Mouse (Mus musculus) monocyte, adult 5-6 weeks (primary cell): ENCODE measurements around the gene Fam160a1. TPM values are rescaled to one million over a fixed set of nuclear protein-coding genes. Genes with fewer than 3 reads are reported as not detected.

Experiments used
- ATAC-seq: fragments of 153-309, 156-312 bp; replicated peaks from 2 replicates; pipeline ENCODE4 v1.8.0; 2017; ENCODE audit warnings: mild to moderate bottlenecking; ENCODE audit not compliant: low TSS enrichment, insufficient number of reproducible peaks, severe bottlenecking, poor library complexity, low FRiP score
- total RNA-seq: library from RNA; stranded (forward); fragments of 200-1000, 200-491, 200-594 nt; gene quantifications from 3 replicates; pipeline ENCODE4 v1.2.3, GENCODE M21; 2017

The Fam160a1 gene
- total RNA-seq = 0.38 to 0.43 TPM (median 0.39 TPM) in 3 replicates

- ATAC-seq = no peak
These were observed at the start of gene Fam160a1 for GRCm38 (mm10) chr3:85817191-85817590. Gene Fam160a1, minus strand, starts transcription at chr3:85817291.

- no peak for ATAC-seq
These were observed 46.9 kb upstream of the Fam160a1 start for GRCm38 (mm10) chr3:85863996-85864395.

DNA sequence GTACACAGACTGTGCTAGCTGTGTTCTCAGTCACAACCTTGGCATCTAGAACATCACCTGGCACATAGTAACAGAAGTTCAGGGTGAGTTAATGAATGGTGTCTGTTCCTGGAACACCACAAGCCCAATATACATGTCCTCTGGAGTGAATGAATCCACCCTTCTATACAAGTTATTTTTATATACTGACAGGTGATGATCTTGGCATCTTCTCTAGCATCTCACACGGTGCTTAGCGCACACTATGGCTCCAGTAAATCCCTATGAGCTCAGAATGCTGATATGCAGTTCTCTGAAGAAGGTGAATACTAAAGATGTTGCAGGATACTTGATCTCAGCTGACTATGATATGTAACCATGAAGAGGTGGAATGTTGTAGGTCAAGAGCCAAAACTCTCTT lies 45.8 kb upstream of the Fam160a1 start:
- ATAC-seq = no peak

DNA sequence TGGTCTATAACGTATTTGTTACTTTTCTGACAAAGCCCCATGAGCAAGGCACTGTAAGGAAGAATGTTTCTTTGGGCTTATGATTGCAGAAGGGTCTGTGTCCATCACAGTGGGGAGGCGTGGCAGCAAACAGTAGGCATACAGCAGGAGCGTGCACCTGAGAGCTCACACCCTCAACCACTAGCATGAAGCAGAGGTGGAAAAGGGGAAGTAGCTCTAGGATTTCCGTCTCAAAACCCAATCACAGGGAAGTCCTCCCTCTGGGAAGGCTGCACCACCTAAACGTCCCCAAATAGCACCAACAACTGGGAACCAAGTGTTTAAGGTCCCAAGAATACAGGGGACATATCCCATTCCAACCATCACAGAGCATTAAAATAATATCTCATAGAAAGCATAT lies 43.9 kb upstream of the Fam160a1 start:
- ATAC-seq = no peak

- no peak for ATAC-seq
These were observed 42.2 kb upstream of the Fam160a1 start for GRCm38 (mm10) chr3:85859311-85859710.

GRCm38 (mm10) chr3:85858140-85859135 lies 41.3 kb upstream of the Fam160a1 start:
- ATAC-seq = no peak

DNA sequence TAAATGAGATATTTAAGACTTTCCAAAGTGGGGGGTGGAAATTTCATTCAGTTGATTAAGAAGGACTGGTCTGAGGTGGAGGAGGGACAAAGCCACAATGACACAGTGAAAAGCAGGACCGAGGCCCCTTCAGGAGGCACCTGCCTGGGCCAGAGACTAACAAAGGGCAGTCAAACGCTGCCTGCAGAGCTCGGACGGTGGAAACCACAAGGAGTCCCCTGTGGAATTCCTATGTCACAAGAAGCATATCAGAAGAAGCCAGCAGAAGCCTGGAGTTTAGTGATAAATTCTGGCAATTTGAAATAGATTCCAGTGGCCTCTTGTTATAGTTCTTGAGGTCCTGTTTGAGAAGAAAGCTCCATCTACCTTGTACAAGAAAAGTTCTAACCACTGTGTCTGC lies 40.0 kb upstream of the Fam160a1 start:
- ATAC-seq = no peak

DNA sequence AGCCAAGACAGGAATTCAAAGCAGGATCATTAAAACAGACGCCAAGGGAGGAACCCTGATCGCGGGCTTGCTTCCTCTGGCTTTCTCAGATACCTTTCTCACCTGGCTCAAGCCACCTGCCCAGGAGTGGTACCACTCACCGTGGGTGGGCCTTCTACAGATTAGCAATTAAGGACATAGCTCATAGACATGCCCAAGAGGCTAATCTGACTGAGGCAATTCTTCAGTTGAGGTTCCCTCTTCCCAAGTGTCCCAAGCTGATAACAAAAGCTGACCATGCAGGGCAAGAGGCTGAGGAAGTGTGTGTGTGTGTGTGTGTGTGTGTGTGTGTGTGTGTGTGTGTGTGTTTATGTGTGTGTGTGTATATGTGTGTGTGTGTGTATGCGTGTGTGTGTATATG lies 38.9 kb upstream of the Fam160a1 start:
- no peak for ATAC-seq

DNA sequence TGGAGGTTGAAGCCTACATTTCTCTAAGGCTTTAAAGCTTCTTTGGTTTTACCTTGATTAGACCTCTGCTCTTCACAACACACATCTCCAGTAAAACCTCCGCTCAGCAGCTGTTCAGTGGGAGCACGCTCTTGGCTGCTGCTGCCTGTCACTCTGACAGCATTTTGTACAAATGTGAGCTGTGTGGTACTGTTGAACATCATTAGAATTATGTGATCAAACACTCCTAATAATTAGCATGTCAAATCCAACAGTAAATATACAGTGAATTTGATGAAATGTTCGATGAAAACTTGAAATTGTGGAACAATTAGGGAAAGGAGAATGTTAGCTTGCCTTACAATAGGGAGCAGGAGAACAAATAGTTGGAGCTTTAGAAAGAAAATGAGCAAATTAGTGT lies 38.0 kb upstream of the Fam160a1 start:
- no peak for ATAC-seq

DNA sequence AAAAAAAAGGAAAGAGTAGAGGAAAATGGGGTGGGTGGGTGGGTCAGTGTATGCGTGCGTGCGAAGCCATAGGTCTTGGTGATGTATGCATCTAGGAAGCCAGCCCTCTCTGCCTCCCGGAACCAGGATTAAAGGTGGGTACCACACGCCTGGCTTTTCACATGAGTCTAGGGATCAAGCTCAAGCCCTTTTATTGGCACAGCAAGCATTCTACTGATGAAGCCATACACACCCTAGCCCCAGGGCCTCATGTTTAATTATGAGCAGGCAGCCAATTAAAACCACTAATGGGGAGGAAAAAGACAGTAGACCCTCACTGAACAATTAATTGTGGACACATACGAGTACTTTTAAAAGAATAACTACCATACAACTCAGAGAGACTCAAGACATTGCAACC lies 37.1 kb upstream of the Fam160a1 start:
- ATAC-seq = no peak

- no peak for ATAC-seq
These were observed 36.6 kb upstream of the Fam160a1 start for GRCm38 (mm10) chr3:85853715-85854114.

DNA sequence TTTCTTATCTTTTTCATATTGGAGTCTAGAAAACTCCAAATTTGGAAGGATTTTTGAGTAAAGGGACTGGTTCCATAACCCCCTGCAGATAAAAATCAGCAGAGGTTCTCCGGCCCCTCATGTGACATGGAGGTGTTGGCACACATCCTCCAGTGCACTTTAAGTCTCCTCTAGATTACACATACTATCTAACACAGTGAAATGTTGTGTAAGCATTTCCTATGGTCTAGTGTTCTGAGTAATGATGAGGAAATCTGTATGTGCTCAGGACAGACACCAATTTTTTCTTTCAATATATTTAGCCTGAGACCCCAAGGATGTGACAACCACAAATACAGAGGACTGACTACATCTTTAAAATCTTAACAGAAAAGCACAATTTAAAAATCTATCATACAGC lies 33.0 kb upstream of the Fam160a1 start:
- ATAC-seq = no peak

DNA sequence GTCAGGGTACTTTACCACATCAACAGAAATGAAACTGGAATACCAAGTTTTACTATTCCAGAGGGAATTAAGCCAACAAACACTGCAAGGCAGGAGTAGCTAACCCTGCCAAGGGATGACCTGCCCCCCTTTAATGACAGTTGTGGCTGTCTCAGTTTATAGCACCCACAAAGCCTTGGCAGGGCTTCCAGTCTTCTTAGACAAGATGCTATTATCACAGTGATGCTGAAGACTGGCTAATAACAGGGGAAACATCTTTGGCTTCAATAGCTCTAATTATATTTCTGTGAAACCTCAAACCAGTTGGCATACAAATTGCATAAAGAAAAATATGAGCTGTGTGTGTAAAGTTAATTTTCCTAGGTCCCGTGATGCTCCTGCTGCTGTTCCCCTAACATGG lies 29.2 kb upstream of the Fam160a1 start:
- ATAC-seq = no peak

- ATAC-seq = no peak
These were observed 28.2 kb upstream of the Fam160a1 start for GRCm38 (mm10) chr3:85845341-85845740.

GRCm38 (mm10) chr3:85842881-85843218 lies 25.8 kb upstream of the Fam160a1 start:
- no peak for ATAC-seq

GRCm38 (mm10) chr3:85842177-85842880 lies 25.2 kb upstream of the Fam160a1 start:
- no peak for ATAC-seq

- ATAC-seq = no peak
These were observed 24.5 kb upstream of the Fam160a1 start for GRCm38 (mm10) chr3:85841454-85842176.

DNA sequence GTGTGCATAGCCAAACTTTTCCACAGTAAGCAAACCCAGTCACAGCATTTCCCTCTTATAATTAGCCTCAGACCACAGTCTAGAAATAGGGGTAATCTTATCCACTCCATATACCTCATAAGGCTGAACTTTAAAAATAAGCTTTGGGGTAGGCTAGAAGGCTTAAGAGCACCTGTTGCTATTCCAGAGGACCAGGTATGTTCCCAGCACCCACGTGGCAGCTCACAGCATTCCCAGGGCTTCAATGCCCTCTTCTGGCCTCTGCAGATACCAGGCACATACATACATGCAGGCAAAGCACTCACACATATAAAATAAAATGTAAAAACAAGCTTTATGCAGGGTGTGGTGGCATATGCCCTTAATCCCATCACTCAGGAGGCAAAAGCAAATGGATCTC lies 16.5 kb upstream of the Fam160a1 start:
- no peak for ATAC-seq

DNA sequence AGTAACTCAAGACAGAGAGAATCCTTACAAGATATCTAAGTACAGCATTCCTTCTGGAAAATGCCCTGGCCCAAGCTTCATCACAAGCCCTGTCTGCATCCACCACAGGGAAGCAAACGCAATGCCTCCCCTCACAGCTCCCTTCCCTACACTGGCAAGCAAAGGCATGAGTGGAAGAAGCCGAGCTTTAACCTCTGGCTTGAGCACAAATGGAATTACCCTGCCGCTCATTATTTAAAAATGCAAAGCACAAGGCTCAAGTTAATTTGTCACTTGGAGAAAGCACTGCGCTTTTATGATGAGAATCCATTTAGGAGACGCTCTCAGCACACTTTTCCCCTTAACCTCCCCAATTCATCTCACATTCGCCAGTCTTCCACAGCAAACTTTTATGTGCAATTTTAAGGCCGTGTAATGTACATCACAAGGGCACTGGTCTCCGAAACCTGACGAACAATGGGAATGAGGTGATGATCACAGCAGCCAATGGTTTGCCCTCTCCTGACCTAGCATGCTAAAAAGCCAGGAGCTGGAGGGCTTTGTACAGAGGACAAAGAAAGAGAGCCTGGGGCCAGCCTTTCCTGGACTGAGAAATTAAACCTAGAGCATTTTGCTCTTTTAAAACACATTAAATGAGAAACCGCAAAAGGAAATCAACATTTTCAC lies 15.5 kb upstream of the Fam160a1 start:
- ATAC-seq = no peak
